Mouse (Mus musculus) layer of hippocampus, adult 9-11 months (tissue): ENCODE data around the gene Gm7030.
"Not testable (repeated sequence)": the region's sequence is repeated elsewhere in the genome, so short reads cannot be mapped to it uniquely, and the experiment has no call there.

Source experiments
- DNase-seq: peaks from one replicate; pipeline ENCODE4 v3.0.0; 2022

Gene Gm7030

DNA sequence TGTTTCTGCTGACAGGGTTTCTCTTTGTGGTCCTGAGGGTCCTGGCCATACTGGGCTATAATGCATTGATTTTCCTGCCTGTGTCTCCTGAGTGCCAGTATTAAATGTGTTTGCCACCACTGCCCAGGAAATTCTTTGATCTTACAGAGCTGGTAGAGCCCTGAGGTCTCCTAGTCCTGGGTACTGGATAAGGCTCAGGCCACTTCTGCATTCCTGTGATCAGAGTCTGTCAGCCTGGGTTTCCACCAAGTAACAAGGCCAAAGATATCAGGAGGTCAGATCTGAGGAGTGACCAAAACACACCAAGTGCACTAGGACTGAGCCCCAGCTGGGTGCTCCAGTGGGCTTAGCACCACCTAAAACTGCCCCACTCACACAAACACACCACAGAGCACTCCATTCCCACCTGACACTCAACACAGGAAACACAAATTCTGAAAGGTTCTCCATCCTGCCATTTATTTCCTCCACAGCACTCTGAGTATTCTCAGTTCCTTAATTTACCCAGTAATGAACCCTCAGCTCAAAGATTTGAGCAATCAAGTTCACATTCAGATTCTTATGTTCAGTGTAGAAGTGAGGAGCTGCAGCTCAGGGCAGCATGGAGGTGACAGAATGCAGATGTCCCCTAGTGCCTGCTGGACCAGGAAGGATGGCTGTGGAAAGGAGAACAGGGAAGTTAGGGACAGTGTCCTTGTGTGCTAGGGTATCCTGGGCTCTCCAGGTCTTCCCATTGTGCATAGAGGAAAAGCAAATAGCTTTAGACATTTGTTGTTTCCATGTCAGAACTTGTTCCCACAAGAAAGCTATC, 6.4 kb upstream of the Gm7030 start:
- DNase-seq: not testable (repeated sequence)

DNA sequence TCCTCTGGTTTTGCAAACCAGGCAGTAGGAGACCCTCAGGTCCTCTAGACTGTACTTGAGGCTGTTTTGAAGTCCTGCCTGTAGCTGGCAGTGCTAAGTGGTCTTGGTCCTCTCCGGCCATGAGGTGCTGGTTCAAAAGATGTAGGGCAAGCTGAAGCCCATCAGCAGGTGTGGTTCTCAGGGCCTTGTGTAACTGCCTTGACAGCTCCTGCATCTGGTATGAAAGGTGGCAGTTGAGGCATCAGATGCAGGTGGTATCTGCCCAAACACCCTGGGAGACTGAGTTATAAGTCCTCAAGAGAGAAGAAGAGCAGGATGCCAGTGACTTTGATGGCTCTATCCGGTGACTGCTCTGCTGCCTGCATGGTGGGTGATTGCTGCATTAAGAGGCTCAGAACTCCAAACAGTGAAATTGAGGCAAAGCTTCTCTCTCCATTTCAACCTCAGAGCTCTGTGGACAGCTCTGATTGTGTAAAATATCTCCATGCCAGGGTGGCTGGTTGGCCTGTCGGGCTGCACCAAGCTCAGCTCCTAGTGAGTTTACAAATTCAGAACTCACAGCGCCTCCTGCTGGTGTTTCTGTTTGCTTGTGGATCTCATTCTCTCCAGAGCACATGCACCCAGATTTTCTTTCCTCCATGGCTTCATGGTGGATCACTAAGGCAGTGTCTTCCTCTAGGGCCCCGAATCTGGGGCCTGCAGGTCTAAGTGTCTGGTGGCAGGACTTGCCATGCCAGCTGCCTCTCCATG, 2.5 kb upstream of the Gm7030 start:
- no peak for DNase-seq

DNA sequence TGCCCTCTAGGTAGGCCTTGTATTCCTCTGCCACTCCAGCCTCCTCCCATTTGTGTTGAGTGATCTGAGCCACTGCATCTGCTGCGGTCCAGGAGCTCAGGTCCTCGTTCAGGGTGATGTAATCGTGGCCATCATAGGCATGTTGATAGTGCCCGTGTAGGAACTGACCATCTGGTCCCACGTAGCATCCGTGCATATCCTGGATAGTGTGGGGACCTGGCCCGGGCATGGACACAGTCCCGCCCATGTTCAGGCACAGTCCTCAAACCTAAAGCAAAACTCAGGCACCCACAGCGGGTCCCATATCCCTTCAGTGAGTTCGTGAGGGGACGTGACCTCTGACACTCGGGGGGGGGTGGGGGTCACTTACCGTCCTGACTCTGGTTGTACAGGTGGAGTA, 700 bp downstream of the Gm7030 start:
- DNase-seq: not testable (repeated sequence)

DNA sequence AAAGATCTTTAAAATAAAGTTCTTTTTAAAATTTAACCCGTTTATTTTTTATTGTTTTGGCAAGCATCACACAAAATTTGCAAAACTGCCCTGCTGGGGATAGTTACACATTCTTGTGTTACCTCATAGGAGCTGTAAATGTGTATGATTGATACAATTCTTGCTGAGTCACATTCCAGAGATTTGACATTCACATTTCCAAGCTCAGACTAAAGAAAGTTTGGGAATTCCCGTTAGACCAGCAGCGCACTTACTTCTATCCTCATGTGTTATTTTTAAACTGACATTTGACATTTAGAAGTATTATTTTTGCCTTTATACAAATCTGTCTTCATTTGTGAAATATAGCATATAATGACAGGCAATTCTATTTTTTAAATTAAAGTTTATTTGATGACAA, 5.1 kb downstream of the Gm7030 start:
- DNase-seq: not testable (repeated sequence)

DNA sequence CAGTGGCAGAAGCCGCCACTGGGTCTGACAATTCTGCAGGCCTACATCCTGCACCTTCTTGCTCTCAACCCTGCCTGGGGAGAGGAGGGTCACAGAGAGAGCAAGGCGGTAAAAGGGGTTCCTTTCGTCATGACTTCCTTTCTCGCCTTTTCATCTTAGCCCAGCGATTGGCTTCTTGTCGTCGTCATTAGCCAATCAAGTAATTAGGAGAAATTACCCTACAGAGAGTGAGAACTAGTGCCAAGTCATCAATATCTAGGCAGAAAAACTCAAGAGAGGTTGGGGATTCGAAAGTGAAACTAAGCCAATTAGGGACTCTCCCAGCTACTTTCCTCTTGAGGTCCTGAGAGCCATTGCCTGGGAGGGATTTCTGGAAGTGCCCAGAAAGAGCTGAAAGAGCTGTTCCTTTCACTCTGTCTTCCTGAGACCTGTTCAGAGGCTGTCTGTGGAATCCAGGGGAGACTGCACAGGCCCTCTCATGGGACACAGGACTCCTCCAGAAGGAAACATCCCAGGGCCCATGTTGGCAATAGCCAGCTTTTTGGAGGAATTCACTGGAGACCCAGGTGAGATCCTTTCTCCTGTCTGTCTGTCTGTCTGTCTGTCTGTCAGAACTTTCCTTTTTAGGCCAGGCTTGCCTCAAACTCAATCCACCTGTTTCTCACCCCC, 7.7 kb downstream of the Gm7030 start, which contains the start of gene Gm19684:
Gene Gm19684 (plus strand): TSS at position 327 of the 669 bp plus-strand sequence.
- DNase-seq: peak; percentile 79

DNA sequence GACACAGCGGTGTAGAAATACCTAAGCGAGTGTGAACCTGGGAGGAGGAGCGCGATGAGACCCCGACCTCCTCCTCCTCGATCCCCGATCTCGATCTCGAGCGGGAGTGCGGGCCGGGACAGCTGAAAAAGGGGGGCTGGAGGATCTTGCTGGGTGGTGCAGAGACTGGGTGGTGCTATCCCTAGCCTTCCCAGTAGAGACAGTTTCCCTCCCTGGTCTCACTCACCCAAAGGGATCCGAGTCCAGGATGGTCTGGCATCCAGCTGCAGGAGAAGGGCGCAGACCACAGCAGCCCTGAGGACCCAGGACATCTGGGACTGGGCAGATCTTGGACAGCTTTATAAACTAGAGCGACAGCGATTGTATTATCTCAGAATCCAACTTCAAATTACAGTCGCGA, 8.4 kb downstream of the Gm7030 start:
- DNase-seq: not testable (repeated sequence)

DNA sequence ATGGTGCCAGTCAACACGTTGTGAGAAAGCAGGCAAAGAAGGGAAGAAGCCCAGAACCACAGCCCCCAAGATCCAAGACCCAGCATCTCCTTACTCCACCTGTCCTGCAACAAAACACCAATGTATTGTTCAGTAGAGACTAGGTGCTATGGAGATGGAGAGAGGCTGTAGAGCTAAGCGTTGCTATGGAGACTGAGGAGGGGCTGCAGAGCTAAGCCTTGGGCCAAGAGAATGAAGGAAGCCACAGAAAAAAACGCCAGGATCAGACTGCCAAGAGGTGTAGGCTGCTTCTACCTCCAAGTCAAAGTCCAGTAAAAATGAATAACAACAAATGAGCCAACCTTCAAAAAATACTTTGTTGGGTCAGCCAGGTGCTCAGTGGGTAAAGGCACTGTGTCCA, 12.7 kb downstream of the Gm7030 start:
- not testable (repeated sequence) for DNase-seq

DNA sequence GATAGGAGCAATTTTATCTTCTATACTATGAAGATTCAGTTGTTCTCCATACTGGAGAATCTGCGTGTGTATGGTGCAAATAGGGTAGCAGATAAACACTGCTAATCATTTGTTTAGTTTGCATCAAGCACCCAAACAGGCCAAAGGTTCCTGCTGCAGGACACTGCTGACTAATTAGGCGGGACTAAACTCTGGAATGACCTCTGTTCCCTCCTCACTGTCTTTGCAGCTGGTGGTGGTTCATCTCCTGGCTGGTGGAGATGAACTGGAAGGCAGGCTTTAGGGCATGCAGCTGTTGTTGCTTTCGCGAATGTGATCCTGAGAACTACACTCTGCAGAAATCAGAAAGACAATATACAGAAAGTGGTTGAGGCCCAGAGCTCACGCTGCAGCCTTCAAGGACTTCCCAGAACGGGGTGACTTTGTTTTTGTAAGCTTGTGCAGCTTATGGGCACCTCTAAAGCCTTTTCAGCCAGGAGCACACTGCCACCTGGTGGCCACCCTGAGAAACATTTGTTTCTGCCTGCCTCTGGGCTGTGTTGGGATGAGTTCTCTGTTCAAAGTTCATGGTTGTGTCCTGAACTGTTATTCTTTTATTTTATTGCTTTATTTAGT, 15.1 kb downstream of the Gm7030 start:
- DNase-seq: not testable (repeated sequence)

DNA sequence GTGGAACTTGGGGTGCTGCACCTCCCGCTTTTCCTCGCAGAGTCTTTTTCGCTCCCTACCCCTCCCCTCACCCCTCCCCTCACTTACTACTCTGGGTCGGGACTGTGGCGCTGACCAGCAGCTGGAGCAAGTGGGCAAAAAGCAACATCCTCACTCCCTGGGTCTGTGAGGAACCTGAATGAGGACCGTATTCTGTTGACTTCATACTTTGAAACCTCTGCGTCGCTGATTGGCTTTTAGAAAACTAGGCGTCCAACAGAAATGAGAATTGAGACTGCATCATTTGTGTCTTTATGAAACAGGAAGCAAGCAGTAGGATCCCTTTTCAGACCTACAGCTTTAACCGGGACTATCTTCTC, 17.7 kb downstream of the Gm7030 start:
- DNase-seq: not testable (repeated sequence)

DNA sequence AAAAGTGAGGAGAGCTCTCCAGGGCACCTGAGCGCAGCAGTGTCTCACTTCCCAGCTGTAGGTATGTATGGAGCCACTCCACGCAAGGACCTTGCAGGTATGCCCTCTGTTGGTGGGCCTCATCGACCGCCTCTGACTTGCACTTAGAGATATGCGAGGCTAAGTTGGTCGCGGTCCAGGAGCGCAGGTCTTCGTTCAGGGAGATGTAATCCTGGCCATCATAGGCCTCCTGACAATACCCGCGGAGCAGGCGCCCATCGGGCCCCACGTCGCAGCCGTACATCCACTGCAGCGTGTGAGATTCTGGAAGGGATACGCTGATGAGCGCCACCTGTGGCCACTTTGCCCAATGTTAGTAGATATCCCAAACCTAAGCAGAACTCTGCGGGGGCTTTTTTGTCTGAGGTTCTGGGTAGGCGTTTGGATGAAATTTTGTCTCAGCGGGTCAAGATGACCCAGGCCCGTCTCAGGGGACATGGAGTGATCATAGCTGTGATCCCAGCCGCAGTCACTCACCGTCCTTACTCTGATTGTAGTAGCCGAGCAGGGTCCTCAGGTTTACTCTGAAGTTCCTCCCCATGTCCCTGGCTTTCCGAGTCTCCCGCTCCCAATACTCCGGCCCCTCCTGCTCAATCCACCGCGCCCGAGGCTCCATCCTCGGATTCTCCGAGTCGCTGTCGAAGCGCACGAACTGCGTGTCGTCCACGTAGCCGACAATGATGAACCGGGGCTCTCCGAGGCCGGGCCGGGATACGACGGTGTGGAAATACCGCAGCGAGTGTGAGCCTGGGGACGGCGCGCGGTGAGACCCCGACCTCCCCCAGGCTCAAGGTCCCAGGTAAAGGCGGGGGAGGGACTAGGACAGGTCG, 18.4 kb downstream of the Gm7030 start:
- not testable (repeated sequence) for DNase-seq

DNA sequence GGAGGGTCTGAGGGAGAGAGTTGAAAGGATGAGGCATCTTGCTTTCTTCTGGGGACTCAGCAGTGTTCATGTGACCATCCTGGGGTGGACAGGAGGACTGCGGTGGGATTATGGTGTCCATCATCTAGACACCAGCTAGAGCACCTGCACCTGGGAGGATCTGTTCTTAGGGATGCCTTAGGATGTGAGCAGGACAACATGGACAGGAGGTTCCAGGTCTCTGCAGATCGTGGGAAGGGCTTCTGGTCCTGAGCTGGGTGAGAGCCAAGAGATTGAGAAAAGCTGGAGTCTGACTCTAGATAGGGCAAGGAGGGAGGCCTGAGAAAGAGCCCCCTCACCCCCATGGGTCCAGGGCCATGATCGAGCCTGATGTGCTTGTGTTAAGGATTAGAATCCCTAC, 19.1 kb downstream of the Gm7030 start:
- DNase-seq: not testable (repeated sequence)

DNA sequence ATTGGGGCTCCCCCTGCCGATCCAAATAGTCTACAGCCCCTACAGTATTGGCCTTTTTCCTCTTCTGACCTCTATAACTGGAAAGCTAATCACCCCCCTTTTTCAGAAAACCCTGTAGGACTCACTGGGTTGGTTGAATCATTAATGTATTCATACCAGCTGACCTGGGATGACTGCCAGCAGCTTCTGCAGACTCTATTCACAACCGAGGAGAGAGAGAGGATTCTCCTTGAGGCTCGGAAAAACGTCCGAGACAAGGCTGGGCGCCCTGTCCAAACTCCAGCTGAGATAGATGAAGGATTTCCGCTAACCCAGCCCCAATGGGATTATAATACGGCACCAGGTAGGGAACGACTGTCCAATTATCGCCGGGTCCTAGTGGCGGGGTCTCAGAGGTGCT, 27.1 kb downstream of the Gm7030 start:
- DNase-seq: not testable (repeated sequence)

DNA sequence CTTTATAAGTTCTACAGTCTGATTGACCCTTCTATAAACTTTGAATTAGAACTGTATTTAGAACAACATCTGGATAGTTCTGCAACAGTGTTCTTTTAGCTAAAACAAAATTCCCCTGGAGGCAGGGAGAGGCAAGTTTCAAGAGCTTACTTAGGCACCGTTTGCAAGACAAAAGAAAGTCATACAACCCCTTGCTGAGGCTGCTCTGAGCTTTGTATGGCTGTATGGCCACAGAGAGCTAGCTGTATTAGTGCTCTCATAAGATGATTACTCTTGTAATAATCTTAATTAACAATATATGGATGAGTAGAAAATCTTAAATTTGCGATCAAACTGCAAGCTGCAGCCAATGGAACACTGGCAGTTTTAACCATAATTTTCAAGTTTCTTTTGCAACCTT, 29.6 kb downstream of the Gm7030 start:
- DNase-seq: not testable (repeated sequence)

DNA sequence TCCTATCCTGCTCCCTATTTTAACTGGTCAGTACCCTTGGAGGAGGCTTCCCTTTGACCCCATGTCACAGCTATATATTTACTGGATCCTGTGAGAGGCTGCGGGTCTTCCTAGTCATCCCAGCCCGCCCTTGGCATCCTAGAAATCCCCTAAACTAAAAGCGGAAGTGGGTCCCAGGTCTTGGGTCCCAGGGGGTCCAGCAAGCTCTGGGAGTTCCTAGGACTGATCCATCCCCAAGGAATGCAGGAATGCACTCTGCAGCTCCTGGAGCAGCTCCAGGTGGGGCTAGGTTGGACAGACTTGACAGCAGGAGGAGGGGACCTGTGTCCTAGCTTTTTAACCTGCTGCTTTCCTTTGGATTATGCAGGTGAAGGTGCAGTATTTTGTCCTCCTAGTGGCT, 35.3 kb downstream of the Gm7030 start:
- no peak for DNase-seq

DNA sequence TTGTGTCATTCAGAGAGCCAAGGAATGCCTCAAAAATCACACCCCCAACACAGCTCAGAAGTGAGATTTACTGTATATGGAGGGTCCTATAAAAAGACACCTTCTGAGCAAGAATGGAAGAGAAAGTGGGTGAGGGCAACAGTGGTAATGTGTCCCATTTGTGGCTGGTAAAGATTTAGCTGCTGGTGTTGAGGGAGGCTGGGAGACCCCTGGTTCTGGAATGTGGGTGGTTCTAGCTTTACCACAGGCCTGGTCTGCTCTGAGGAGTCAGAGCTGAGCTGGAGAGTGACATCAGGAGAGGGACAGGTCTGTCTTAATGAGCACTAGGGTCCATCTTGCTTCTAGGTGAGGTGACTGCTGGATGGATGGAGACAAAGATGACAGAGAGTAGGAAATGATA, 36.7 kb downstream of the Gm7030 start:
- DNase-seq: not testable (repeated sequence)

DNA sequence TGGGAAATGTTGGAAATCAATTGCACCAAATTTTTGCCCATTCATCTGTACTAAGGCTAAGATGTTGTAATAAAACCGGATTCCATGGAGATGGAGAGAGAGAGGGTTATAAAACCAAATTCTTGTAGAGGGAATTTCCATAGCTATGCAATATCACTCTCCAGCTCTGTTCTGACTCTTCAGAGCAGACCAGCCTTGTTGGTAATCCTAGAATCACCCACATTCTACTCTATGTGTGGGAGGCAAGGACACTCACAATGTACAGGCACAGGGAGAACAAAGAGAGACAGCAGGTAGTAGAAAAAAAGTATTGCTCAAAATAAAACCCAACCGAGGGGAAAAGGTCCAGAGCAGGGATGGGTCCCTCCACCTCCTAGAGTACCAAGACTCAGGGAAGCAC, 37.3 kb downstream of the Gm7030 start:
- not testable (repeated sequence) for DNase-seq

DNA sequence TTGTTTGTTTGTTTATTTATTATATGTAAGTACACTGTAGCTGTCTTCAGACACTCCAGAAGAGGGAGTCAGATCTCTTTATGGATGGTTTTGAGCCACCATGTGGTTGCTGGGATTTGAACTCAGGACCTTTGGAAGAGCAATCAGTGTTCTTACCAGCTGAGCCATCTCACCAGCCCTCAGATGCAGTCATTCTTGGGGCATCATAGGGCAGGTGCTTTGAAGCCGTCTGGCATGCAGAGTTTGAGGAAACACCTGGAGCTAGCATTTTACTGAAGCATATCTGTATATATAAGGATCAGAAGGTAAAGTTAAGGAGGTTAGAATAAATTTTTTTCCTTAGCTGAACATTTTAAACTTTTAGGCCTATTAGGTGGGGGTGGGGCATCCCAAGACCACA, 43.2 kb downstream of the Gm7030 start:
- not testable (repeated sequence) for DNase-seq

DNA sequence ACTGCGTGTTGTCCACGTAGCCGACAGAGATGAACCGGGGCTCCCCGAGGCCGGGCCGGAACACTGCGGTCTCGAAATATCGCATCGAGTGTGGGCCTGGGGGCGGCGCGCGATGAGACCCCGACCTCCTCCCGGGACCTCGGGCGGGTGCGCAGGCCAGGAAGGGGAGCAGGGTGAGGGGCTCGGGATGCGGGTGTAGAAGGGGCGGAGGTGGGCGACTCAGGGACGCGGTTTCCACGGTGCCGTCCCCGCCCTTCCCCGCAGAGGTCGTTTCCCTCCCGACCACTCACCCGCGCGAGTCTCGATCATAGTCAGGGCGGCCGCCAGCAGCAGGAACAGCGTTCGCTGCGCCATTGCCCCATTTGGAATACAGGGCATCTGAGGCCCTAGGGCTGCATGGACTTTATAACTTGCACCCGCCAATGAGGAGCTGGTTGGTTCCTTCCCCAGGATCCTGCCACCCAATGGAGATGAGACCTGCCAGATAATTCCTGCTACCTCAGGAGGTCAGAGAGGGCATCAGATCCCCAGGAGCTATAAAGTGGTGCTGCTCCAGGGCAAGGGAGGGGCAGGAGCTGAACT, 45.3 kb downstream of the Gm7030 start:
- DNase-seq: no peak

DNA sequence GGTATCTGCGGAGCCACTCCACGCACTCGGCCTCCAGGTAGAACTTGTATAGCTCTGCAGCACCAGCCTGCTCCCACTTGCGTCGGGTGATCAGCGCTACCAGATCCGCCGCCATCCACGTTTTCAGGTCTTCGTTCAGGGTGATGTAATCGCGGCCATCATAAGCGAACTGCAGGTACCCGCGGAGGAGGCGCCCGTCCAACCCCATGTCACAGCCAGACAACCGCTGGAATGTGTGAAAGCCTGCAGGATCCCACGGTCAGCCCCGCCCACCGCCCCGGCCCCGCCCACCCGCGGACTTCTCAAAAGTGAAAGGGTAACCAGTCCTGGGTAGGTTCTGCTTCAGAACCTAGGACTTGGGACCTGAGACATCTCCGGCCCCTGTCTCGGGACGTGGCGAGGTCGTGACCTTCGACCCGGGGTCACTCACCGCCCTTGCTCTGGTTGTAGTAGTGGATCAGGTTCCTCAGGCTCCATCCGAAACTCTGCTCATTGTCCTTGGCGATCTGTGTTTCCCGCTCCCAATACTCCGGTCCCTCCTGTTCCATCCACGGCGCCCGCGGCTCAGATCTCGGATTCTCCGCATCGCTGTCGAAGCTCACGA, 45.9 kb downstream of the Gm7030 start:
- DNase-seq: no peak

DNA sequence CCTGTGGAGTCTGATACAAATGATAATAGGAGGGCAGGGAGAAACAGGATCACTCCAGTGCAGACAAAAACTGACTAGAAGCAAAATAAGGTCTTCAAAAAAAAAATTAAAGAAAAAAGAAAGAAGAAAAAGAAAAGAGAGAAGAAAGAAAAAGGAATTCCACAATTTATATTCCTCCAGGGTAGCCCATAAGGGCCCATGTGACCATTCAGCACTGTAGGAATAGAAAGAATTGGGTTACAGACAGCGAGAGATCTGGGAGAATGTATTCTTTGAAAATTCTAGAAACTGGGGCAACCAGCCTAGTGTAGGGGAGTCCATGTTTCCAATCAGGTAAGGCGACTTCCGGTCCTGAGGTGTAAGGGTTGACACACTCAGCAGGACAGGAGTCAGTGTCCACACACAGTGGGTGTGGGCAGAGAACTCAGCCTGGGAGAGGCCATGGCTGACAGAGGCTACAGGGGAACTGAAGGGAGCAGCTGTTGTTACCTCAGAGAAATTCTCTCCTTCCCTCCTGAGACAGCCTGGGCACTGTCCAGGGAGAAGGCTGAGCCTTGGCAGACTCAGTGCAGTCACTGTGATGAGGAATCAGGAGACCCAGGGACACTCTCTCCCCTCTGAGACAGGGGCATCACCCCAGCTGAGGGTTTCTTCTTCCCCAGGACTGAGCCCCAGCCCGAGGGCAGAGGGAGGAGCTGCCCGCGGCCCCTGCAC, 46.5 kb downstream of the Gm7030 start:
- not testable (repeated sequence) for DNase-seq

DNA sequence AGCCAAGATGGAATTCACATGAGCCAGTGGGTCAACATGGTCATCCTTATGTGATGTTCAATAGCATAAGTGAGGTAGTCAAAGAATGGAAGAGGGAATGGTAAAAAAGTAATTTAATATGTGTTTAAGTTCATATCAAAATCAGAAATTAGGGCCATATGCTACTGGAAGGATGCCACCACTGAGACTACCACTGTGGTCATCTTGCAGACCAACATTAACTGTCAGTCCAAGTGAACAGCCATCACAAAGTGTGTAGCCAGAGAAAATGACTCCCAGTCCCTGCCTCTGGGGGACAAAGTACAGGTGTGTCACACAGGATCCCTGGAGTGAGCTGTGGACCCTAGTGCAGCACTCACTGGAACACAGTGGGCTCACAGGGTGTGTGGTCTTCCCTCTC, 47.3 kb downstream of the Gm7030 start:
- DNase-seq: not testable (repeated sequence)
